Mouse (Mus musculus) embryonic fibroblast, embryonic 13.5 days (primary cell): Measurements from ENCODE around the gene Ptafr.

Experiments used
- CTCF ChIP-seq: IDR thresholded peaks from 2 replicates; pipeline ENCODE4 v1.5.1; 2011; ENCODE audit warnings: mild to moderate bottlenecking, control low read depth, low read length, moderate library complexity, borderline replicate concordance; ENCODE audit not compliant: insufficient read depth
- POLR2A ChIP-seq: IDR thresholded peaks from 2 replicates; pipeline ENCODE4 v1.6.1; 2011; ENCODE audit warnings: low read depth, mild to moderate bottlenecking, control low read depth, low read length, moderate library complexity

GRCm38 (mm10) chr4:132588512-132588911 is 24.6 kb downstream of the Ptafr start:
- TF ChIP-seq CTCF (no peak), POLR2A (no peak)
